Mouse (Mus musculus) neural tube, embryonic 15.5 days (tissue): Measurements from ENCODE around the gene Tubb2b. TPM values are rescaled to one million over a fixed set of nuclear protein-coding genes. Genes with fewer than 3 reads are reported as not detected.
"Not testable (repeated sequence)": the region's sequence is repeated elsewhere in the genome, so short reads cannot be mapped to it uniquely, and the experiment has no call there.

Source experiments
- ATAC-seq: fragments of 200-750 bp; cut with Nextera tagmentation; 2 replicates; pipeline ENCODE4 v1.8.0; 2017; ENCODE audit warnings: mild to moderate bottlenecking, moderate TSS enrichment, moderate library complexity; ENCODE audit not compliant: low FRiP score
- H3K27ac ChIP-seq: fragments of 300-500 bp; sonication (generic); replicated peaks from 2 replicates; pipeline ENCODE4 v1.5.1; 2015; ENCODE audit warnings: mild to moderate bottlenecking, inconsistent platforms
- H3K27me3 ChIP-seq: fragments of 300-500 bp; sonication (generic); replicated peaks from 2 replicates; pipeline ENCODE4 v1.6.1; 2015; ENCODE audit warnings: inconsistent platforms
- H3K36me3 ChIP-seq: fragments of 300-500 bp; sonication (generic); 2 replicates; pipeline ENCODE4 v1.6.1; 2015; ENCODE audit warnings: inconsistent platforms
- H3K4me1 ChIP-seq: fragments of 300-500 bp; sonication (generic); 2 replicates; pipeline ENCODE4 v1.6.1; 2015; ENCODE audit warnings: inconsistent platforms
- H3K4me2 ChIP-seq: fragments of 300-500 bp; sonication (generic); 2 replicates; pipeline ENCODE4 v1.6.1; 2015; ENCODE audit warnings: inconsistent platforms, mild to moderate bottlenecking, moderate library complexity
- H3K4me3 ChIP-seq: fragments of 300-500 bp; sonication (generic); replicated peaks from 2 replicates; pipeline ENCODE4 v1.5.1; 2015; ENCODE audit warnings: mild to moderate bottlenecking, inconsistent platforms
- H3K9ac ChIP-seq: fragments of 300-500 bp; sonication (generic); replicated peaks from 2 replicates; pipeline ENCODE4 v1.6.1; 2015; ENCODE audit warnings: mild to moderate bottlenecking, inconsistent platforms
- H3K9me3 ChIP-seq: fragments of 300-500 bp; sonication (generic); replicated peaks from 2 replicates; pipeline ENCODE4 v1.6.1; 2016; ENCODE audit warnings: inconsistent platforms
- WGBS: fragments of 180-500 bp; shearing (Covaris S2); methylation state at CpG from one replicate; pipeline ENCODE4 v1.1.7; 2015; ENCODE audit warnings: mixed read lengths; 5-methylcytosine and 5-hydroxymethylcytosine counted together
- polyA plus RNA-seq: library from polyadenylated mRNA; unstranded; fragments of >200 nt; fragmentation: Nextera tagmentation; extraction: Ambion mirVana; gene quantifications from 2 replicates; pipeline ENCODE4 v1.2.1, GENCODE M21; 2015

The Tubb2b gene
- polyA plus RNA-seq, 1 experiment from 2014 or later, result 1,015 TPM

DNA sequence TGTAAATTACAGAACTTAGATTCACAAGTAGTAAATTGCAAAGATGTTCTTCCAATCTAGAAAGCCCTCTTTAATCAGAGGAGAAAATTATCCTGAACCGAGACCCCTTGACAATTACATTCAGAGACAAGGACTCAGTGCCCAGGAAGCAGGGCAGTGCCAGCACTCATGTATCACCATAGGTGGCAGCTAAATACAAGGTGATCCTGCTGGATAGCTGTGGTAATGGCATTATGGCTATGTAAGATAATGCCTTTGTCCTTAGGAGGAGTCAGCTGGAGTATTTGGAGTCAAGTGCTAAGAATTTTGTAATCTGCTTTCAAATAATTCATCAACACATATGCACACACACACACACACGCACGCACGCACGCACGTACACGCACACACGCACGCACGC is 29.0 kb downstream of the Tubb2b start:
- no peak overlapping the region for H3K4me3 ChIP-seq
- peaks cover 12% of the 10 kb centered on the region for H3K4me1 ChIP-seq
- no peak overlapping the region; the same call in 1 of the 2 replicates for H3K27ac ChIP-seq
- no peak for ATAC-seq
- H3K27me3 ChIP-seq, result no peaks in the 10 kb centered on the region
- WGBS, result 92% methylated on average over 10 of the region's 10 CpGs
- no peak overlapping the region for H3K4me2 ChIP-seq
- H3K9ac ChIP-seq, result no peak overlapping the region
- no peaks in the 10 kb centered on the region for H3K36me3 ChIP-seq
- no peaks in the 10 kb centered on the region for H3K9me3 ChIP-seq

- Histone ChIP-seq H3K4me1 (peaks cover 16% of the 10 kb centered on the region), H3K36me3 (no peaks in the 10 kb centered on the region), H3K4me3 (no peak overlapping the region), H3K4me2 (no peak overlapping the region), H3K27me3 (no peaks in the 10 kb centered on the region), H3K9ac (no peak overlapping the region), H3K9me3 (no peaks in the 10 kb centered on the region), H3K27ac (peak overlapping the region; percentile 54; the same call in 1 of the 2 replicates)
- ATAC-seq, result no peak
- WGBS, result 72% methylated on average over 3 of the region's 3 CpGs
These were observed 29.5 kb downstream of the Tubb2b start for GRCm38 (mm10) chr13:34100733-34101132.

DNA sequence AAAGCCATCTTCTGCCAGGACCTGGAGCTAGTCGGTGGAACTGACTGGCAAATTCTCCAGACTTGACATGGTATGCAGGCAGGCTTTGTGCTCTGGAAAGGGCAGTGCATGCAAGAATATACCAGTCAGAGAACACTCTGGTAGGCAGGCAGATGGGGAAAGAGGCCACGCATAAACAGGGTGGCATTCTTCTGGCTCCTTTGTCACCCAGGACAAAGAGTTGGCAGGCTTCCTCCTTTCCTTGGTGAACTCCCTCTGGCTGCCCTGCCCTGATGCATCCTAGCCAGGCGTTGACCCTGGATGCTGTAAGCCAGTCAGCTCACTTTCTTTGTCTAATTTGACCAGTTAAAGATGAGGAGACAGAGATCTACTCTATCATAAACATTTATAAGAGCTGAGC is 33.2 kb downstream of the Tubb2b start:
- Histone ChIP-seq H3K9ac (no peak overlapping the region), H3K4me3 (no peak overlapping the region), H3K4me1 (peaks cover 22% of the 10 kb centered on the region), H3K9me3 (no peaks in the 10 kb centered on the region), H3K4me2 (no peak overlapping the region), H3K36me3 (no peaks in the 10 kb centered on the region), H3K27me3 (no peaks in the 10 kb centered on the region), H3K27ac (peak overlapping the region; percentile 83)
- ATAC-seq, result no peak
- WGBS, result 43% methylated on average over 3 of the region's 3 CpGs

- ATAC-seq, result peak; percentile 71
- Histone ChIP-seq H3K9me3 (no peaks in the 10 kb centered on the region), H3K36me3 (no peaks in the 10 kb centered on the region), H3K4me2 (peak overlapping the region; percentile 41), H3K27me3 (no peaks in the 10 kb centered on the region), H3K9ac (0 out of 2 replicates have a peak overlapping the region, but pooled peaks have one; percentile 23), H3K27ac (peak overlapping the region; percentile 83), H3K4me1 (peaks cover 22% of the 10 kb centered on the region), H3K4me3 (no peak overlapping the region)
- 50% methylated on average over 4 of the region's 4 CpGs for WGBS
These were observed 33.8 kb downstream of the Tubb2b start for GRCm38 (mm10) chr13:34096455-34096854.

- H3K4me3 ChIP-seq, result no peak overlapping the region
- peak overlapping the region; percentile 41 for H3K4me2 ChIP-seq
- 16% methylated on average over 7 of the region's 7 CpGs for WGBS
- H3K9ac ChIP-seq, result 0 out of 2 replicates have a peak overlapping the region, but pooled peaks have one; percentile 23
- H3K36me3 ChIP-seq, result no peaks in the 10 kb centered on the region
- no peaks in the 10 kb centered on the region for H3K27me3 ChIP-seq
- peak overlapping the region; percentile 83 for H3K27ac ChIP-seq
- H3K4me1 ChIP-seq, result peaks cover 21% of the 10 kb centered on the region
- ATAC-seq, result peak; percentile 95
- no peaks in the 10 kb centered on the region for H3K9me3 ChIP-seq
These were observed 34.5 kb downstream of the Tubb2b start for GRCm38 (mm10) chr13:34095542-34096435.

DNA sequence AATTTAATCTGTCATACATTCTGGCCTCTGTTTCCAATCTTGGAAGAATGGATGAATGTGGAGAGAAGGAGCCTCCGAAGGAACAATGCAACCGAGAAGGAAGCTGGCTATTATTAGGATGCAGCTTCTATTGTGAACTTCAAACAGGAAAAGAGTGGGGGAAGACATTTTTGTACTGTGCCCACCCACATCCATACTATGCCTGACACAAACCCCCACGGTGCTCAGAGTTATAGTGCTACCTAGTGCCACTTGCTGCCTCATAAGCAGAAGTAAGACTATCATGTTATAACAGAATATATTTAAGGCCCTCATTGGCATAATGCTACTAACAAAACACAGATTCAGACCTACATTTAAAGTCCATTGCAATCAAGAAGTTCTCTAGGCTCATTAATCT is 40.9 kb downstream of the Tubb2b start:
- Histone ChIP-seq H3K4me3 (no peak overlapping the region), H3K27ac (peak overlapping the region; percentile 91), H3K9me3 (no peaks in the 10 kb centered on the region), H3K4me1 (peaks cover 36% of the 10 kb centered on the region), H3K9ac (0 out of 2 replicates have a peak overlapping the region, but pooled peaks have one; percentile 1), H3K36me3 (no peaks in the 10 kb centered on the region), H3K4me2 (peak overlapping the region; percentile 35), H3K27me3 (no peaks in the 10 kb centered on the region)
- whole genome bisulfite sequencing, result 37% methylated on average over 3 of the region's 3 CpGs
- ATAC-seq, result 0 out of 2 replicates have a peak, but pooled peaks have one; percentile 22

DNA sequence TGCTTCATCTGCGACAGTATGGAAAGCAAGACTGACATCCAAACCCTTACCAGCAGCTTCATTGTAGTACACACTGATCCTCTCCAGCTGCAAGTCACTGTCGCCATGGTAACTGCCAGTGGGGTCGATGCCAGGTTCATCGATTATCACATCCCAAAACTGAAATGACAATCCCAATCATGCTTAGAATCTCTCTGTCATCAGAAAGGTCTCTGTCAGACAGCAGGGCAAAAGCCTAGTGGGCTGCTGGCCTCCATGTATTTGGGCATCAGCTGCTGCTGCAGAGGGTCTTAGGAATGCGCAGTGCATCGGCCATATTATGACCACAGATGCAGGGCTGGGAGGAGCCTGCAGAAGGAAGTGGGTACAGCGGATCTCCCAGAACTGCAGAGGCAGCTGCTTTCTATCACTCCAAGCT is 41.4 kb downstream of the Tubb2b start:
- Histone ChIP-seq H3K4me3 (0 out of 2 replicates have a peak overlapping the region, but pooled peaks have one; percentile 5), H3K27me3 (no peaks in the 10 kb centered on the region), H3K9me3 (no peaks in the 10 kb centered on the region), H3K27ac (peak overlapping the region; percentile 91), H3K36me3 (no peaks in the 10 kb centered on the region), H3K9ac (0 out of 2 replicates have a peak overlapping the region, but pooled peaks have one; percentile 1), H3K4me2 (peak overlapping the region; percentile 35), H3K4me1 (peaks cover 36% of the 10 kb centered on the region)
- WGBS, result 17% methylated on average over 7 of the region's 7 CpGs
- ATAC-seq, result peak; percentile 89

GRCm38 (mm10) chr13:34088201-34088649 is 42.0 kb downstream of the Tubb2b start:
- H3K9me3 ChIP-seq, H3K4me3 ChIP-seq, H3K9ac ChIP-seq, H3K27me3 ChIP-seq, H3K36me3 ChIP-seq: not testable (repeated sequence)
- peak overlapping the region; percentile 91 for H3K27ac ChIP-seq
- ATAC-seq, result peak; percentile 40
- 56% methylated on average over 5 of the region's 5 CpGs for WGBS
- H3K4me2 ChIP-seq, result peak overlapping the region; percentile 35; the same call in 1 of the 2 replicates
- peaks cover 36% of the 10 kb centered on the region for H3K4me1 ChIP-seq

DNA sequence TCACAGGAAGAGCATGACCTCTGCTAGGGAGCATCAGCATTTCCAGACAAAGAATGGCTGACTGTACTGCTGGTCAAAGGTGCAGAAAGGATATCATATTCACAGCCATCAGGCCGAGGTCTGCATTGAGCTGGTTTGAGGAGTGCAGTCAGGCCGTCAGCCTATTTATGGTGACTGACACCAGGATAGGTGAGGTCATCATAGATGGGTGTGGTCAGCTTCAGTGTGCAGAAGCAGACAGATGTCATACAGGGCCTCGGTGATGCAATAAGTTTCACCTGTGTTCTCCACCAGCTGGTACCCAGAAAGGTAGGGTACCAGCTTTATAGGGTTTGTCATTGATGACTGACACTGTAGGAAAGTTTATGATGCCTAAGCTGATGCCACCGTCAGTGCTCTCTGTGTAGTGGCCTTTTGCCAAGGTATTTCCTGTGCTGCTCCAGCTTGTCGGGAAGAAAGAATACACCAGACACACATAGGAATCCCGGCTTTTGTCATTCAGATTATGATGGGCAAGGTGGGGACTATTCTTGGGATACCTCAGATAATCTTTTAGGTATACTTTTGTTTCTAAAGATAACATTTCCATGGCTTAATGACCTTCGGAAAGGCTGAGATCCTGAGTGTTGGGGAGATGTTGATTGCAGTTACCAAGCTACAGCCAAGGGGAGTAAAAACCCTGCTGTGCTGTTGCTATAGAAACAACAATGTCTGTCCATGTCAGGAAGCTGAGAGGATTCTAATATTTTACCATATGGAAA is 43.0 kb downstream of the Tubb2b start:
- Histone ChIP-seq H3K4me3 (no peak overlapping the region), H3K9me3 (no peaks in the 10 kb centered on the region), H3K27me3 (no peaks in the 10 kb centered on the region), H3K36me3 (no peaks in the 10 kb centered on the region), H3K4me2 (no peak overlapping the region), H3K4me1 (peaks cover 36% of the 10 kb centered on the region), H3K9ac (no peak overlapping the region), H3K27ac (peak overlapping the region; percentile 91)
- 41% methylated on average over 7 of the region's 7 CpGs for WGBS
- peak; percentile 45 for ATAC-seq

- H3K9ac ChIP-seq, result no peak overlapping the region
- peaks cover 29% of the 10 kb centered on the region for H3K4me1 ChIP-seq
- H3K36me3 ChIP-seq, result no peaks in the 10 kb centered on the region
- peak overlapping the region; percentile 54 for H3K27ac ChIP-seq
- H3K4me2 ChIP-seq, result no peak overlapping the region
- H3K27me3 ChIP-seq, result no peaks in the 10 kb centered on the region
- WGBS, result 69% methylated on average over 9 of the region's 9 CpGs
- no peak overlapping the region for H3K4me3 ChIP-seq
- ATAC-seq, result no peak
- H3K9me3 ChIP-seq, result no peaks in the 10 kb centered on the region
These were observed 46.1 kb downstream of the Tubb2b start for GRCm38 (mm10) chr13:34084026-34084750.

DNA sequence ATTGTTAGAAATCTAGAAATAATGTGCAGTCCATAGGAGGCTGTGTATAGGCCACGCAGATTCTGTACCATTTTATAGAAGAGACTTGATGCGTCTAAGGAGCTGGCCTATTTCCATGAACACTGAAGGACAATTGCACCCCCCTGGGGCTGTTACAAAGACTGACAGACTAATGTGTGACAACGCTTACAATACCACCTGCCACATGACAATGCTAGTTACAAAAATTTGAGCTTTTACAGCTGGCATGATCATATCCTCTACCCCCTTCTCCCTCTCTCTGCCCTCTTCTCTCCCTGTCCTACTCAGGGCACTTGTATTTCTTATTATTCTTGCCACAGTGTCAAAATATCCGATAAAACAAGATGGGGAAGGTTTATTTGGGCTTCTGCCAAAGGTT is 48.3 kb downstream of the Tubb2b start:
- H3K27me3 ChIP-seq, result no peaks in the 10 kb centered on the region
- H3K4me2 ChIP-seq, result no peak overlapping the region
- no peaks in the 10 kb centered on the region for H3K36me3 ChIP-seq
- no peak for ATAC-seq
- H3K9me3 ChIP-seq, result no peaks in the 10 kb centered on the region
- peaks cover 13% of the 10 kb centered on the region for H3K4me1 ChIP-seq
- no peak overlapping the region for H3K27ac ChIP-seq
- WGBS, result 66% methylated on average over 4 of the region's 4 CpGs
- no peak overlapping the region for H3K9ac ChIP-seq
- no peak overlapping the region for H3K4me3 ChIP-seq
